Mouse (Mus musculus): ENCODE data around the gene Carns1. TPM values are rescaled to one million over a fixed set of nuclear protein-coding genes. Genes with fewer than 3 reads are reported as not detected.

Gene Carns1
- total and polyA plus RNA-seq, 3 experiments, result 1.7 to 4.0 (median 3.8) TPM

DNA sequence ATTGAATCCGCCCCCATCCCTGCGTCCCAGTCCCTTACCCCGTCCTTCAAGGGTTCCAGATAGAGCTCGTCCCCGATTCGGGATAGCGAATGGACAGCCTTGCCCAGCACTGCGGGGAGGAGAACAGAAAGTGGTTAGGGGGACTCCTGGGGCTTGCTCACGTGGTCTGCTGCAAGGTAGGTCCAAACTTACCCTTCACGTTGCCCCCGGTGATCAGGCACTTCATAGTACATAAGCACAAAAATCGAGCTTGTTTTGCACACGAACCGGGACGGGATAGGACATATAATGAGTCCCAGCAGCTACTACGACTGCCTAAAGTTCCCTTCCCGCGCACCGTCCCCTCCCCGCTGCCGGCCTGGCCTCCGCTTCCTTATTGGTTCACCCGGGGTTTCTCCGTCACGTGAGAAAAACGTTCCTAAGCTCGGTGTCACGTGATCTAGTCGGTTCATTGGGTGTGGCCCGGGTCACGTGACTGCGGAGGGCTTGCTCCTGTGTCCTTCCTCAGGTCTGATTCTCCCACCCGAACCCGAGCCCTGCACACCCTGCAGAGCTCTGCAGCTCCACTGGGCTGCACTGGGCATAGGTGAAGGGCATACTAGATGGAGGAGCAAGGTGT lies 26.1 kb upstream of the Carns1 start, which contains the start of gene Rad9a (continued):
- peak; percentile 70 for TF ChIP-seq IRF4 (IDR thresholded peaks at IDR 0.05; ENCODE audit: low read depth, low read length)
- TF ChIP-seq SIN3A (IDR thresholded peaks at IDR 0.05; ENCODE audit: low read length), result peak; percentile 94
- peak; percentile 99 for TF ChIP-seq BHLHE40 (IDR thresholded peaks at IDR 0.05; ENCODE audit: low read depth, low read length)
- peak; percentile 86; the same call in 1 of the 2 replicates for TF ChIP-seq E2F4 (IDR thresholded peaks at IDR 0.05; ENCODE audit: insufficient replicate concordance, low read depth, low read length)
- no peak for TF ChIP-seq CTCF (conservative IDR thresholded peaks at IDR 0.05 in 1 of 2, IDR thresholded peaks at IDR 0.05 in 1 of 2; ENCODE audit: low read depth in 2 of 2, low read length in 2 of 2)
- TF ChIP-seq CHD2 (IDR thresholded peaks at IDR 0.05; ENCODE audit: low read length), result 0 out of 2 replicates have a peak, but pooled peaks have one; percentile 23
- TF ChIP-seq ELF1 (IDR thresholded peaks at IDR 0.05; ENCODE audit: low read depth, low read length), result peak; percentile 83

DNA sequence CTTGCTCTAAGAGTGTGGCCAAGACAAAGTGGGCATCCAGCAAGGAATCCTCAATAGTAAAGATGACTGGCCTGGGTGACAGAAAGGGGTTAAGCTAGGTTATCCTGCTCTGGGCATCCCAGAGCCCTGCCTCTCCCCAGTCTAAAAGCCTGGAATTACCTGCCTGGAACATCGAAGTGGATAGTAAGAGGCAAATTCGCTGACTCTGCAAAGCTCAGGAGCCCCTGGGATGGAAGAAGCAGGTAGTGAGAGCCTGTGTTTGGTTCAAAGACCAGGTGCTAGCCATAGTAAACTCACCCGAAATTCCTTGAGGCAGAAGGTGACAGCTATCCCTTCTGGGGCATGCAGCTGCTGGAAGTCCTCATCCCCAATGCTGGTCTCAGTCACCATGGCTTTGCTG lies 21.9 kb upstream of the Carns1 start:
- H3K27ac ChIP-seq (ENCODE audit: insufficient read depth, low read depth), result no peak overlapping the region
- dilution Hi-C loops (cut with MboI; ENCODE audit: extremely low pct_ligation_motif_present, extremely low pct_unique_long_range_greater_than_20kb, low sequenced_read_pairs), result no loop called here

DNA sequence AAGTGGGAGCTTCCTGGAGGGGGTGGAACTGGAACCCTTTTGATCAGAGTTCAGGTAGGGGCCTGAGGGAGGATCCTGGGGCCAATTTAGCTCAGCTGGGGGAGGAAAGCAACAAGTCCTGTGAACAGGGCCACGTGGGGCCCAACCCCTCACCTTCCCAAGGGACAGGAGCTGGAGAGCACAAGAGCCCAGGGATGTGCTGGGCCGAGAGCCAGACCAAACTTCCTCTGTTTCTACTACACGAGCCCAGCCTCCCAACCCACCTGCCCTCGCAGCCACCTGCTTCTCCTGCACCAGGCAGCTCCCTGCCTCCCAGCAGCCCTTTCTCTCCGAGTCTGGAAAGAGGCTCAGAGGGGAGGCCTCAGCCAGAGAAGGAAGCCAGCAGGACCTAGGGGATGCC lies 21.3 kb upstream of the Carns1 start:
- no peak overlapping the region for H3K9ac ChIP-seq (ENCODE audit: insufficient read depth, low read depth)
- peaks cover 11 to 68% of the 10 kb centered on the region in 2 experiments for H3K4me1 ChIP-seq (ENCODE audit: control insufficient read depth in 1 of 2, insufficient read depth in 2 of 2)
- no peaks in the 10 kb centered on the region for H3K9me3 ChIP-seq (replicated peaks; ENCODE audit: low read length)
- DNase-seq (ENCODE audit: extremely low read depth), result no peak
- no peak overlapping the region for H3K4me3 ChIP-seq (replicated peaks in 1 of 3; ENCODE audit: low read depth in 2 of 3, low read length in 2 of 3, poor library complexity in 1 of 3)
- dilution Hi-C loops (cut with MboI; ENCODE audit: extremely low pct_ligation_motif_present, extremely low pct_unique_long_range_greater_than_20kb, low sequenced_read_pairs) (no loop called here), in situ Hi-C loops (cut with MboI; ENCODE audit: low pct_ligation_motif_present, low pct_unique_long_range_greater_than_20kb, low sequenced_read_pairs) (no loop called here)
- peaks cover 37% of the 10 kb centered on the region for H3K79me2 ChIP-seq (replicated peaks; ENCODE audit: control insufficient read depth, extremely low read depth, insufficient read depth, poor library complexity, severe bottlenecking)
- no peak overlapping the region for H3K27ac ChIP-seq (ENCODE audit: insufficient read depth, low read depth)
- no peaks in the 10 kb centered on the region for H3K27me3 ChIP-seq (replicated peaks)
- no peak for TF ChIP-seq ELF1 (IDR thresholded peaks at IDR 0.05; ENCODE audit: low read depth, low read length)
- peak; percentile 40; the same call in 1 of the 2 replicates for TF ChIP-seq MXI1 (IDR thresholded peaks at IDR 0.05; ENCODE audit: low read depth, low read length)
- TF ChIP-seq E2F4 (IDR thresholded peaks at IDR 0.05; ENCODE audit: insufficient replicate concordance, low read depth, low read length), result no peak
- no peak for TF ChIP-seq SIN3A (IDR thresholded peaks at IDR 0.05; ENCODE audit: low read length)
- no peak for TF ChIP-seq HCFC1 (IDR thresholded peaks at IDR 0.05; ENCODE audit: low read depth, low read length)
- peaks cover 56 to 76% of the 10 kb centered on the region in 2 experiments for H3K36me3 ChIP-seq (replicated peaks in 1 of 2; ENCODE audit: control insufficient read depth in 1 of 2, insufficient read depth in 1 of 2, low read length in 1 of 2)
- no peak overlapping the region for H3K4me2 ChIP-seq (ENCODE audit: insufficient read depth, low read depth, poor library complexity, severe bottlenecking)

More for the DNA sequence above, 21.9 kb upstream of the Carns1 start:
- H3K9me3 ChIP-seq (replicated peaks; ENCODE audit: low read length), result no peaks in the 10 kb centered on the region
- TF ChIP-seq MAFK (IDR thresholded peaks at IDR 0.05; ENCODE audit: insufficient replicate concordance, low read length) (peak; percentile 65; the same call in 1 of the 2 replicates), ELF1 (IDR thresholded peaks at IDR 0.05; ENCODE audit: low read depth, low read length) (no peak)
- H3K27me3 ChIP-seq (replicated peaks), result no peaks in the 10 kb centered on the region
- in situ Hi-C loops (cut with MboI; ENCODE audit: low pct_ligation_motif_present, low pct_unique_long_range_greater_than_20kb, low sequenced_read_pairs), result no loop called here
- no peak overlapping the region for H3K4me2 ChIP-seq (ENCODE audit: insufficient read depth, low read depth, poor library complexity, severe bottlenecking)
- H3K79me2 ChIP-seq (replicated peaks; ENCODE audit: control insufficient read depth, extremely low read depth, insufficient read depth, poor library complexity, severe bottlenecking), result peaks cover 37% of the 10 kb centered on the region
- no peak overlapping the region for H3K4me3 ChIP-seq (replicated peaks in 1 of 3; ENCODE audit: low read depth in 2 of 3, low read length in 2 of 3, poor library complexity in 1 of 3)
- no peak overlapping the region for H3K9ac ChIP-seq (ENCODE audit: insufficient read depth, low read depth)
- DNase-seq (ENCODE audit: extremely low read depth), result no peak
- H3K4me1 ChIP-seq (ENCODE audit: control insufficient read depth in 1 of 2, insufficient read depth in 2 of 2), result peaks cover 15 to 74% of the 10 kb centered on the region in 2 experiments
- peaks cover 56 to 76% of the 10 kb centered on the region in 2 experiments for H3K36me3 ChIP-seq (replicated peaks in 1 of 2; ENCODE audit: control insufficient read depth in 1 of 2, insufficient read depth in 1 of 2, low read length in 1 of 2)
